Mouse (Mus musculus) hindbrain, postnatal 0 days (tissue): Measurements from ENCODE around the gene Cmip. TPM values are rescaled to one million over a fixed set of nuclear protein-coding genes. Genes with fewer than 3 reads are reported as not detected.

Experiments used
- ATAC-seq: fragments of 200-750 bp; cut with Nextera tagmentation; 2 replicates; pipeline ENCODE4 v1.8.0; 2017; ENCODE audit warnings: mild to moderate bottlenecking, moderate TSS enrichment, moderate library complexity
- DNase-seq: peaks from one replicate; pipeline ENCODE4 v3.0.0-alpha.2; 2015; ENCODE audit warnings: low spot score
- H3K27ac ChIP-seq: fragments of 300-500 bp; sonication (generic); 2 replicates; pipeline ENCODE4 v1.5.1; 2014; ENCODE audit warnings: mild to moderate bottlenecking
- H3K27me3 ChIP-seq: fragments of 300-500 bp; sonication (generic); 2 replicates; pipeline ENCODE4 v1.6.1; 2014; ENCODE audit warnings: low read length, mixed read lengths; ENCODE audit not compliant: insufficient read depth
- H3K36me3 ChIP-seq: fragments of 300-500 bp; sonication (generic); 2 replicates; pipeline ENCODE4 v1.6.1; 2014; ENCODE audit warnings: low read length, mixed read lengths; ENCODE audit not compliant: insufficient read depth
- H3K4me1 ChIP-seq: fragments of 300-500 bp; sonication (generic); 2 replicates; pipeline ENCODE4 v1.6.1; 2014; ENCODE audit warnings: antibody characterized with exemption, low read length, mixed read lengths; ENCODE audit not compliant: insufficient read depth
- H3K4me2 ChIP-seq: fragments of 300-500 bp; sonication (generic); 2 replicates; pipeline ENCODE4 v1.6.1; 2014; ENCODE audit warnings: low read depth, mild to moderate bottlenecking, low read length, moderate library complexity, mixed read lengths
- H3K4me3 ChIP-seq: fragments of 300-500 bp; sonication (generic); 2 replicates; pipeline ENCODE4 v1.5.1; 2014; ENCODE audit warnings: low read length
- H3K9ac ChIP-seq: fragments of 300-500 bp; sonication (generic); replicated peaks from 2 replicates; pipeline ENCODE4 v1.6.1; 2014; ENCODE audit warnings: mild to moderate bottlenecking, low read length, moderate library complexity, mixed read lengths
- H3K9me3 ChIP-seq: fragments of 300-500 bp; sonication (generic); 2 replicates; pipeline ENCODE4 v1.6.1; 2016; ENCODE audit warnings: low read length, mixed read lengths
- CTCF ChIP-seq: IDR thresholded peaks from 2 replicates; pipeline ENCODE4 v1.5.1; 2016; ENCODE audit warnings: antibody characterized with exemption, control low read depth, low read depth
- WGBS: fragments of 180-500 bp; shearing (Covaris S2); extraction: QIAGEN DNeasy Blood & Tissue Kit; methylation state at CpG from one replicate; pipeline ENCODE4 v1.1.7; 2014; 5-methylcytosine and 5-hydroxymethylcytosine counted together
- polyA plus RNA-seq: library from polyadenylated mRNA; unstranded; fragments of >200 nt; fragmentation: Nextera tagmentation; extraction: Ambion mirVana; gene quantifications from 2 replicates; pipeline ENCODE4 v1.2.1, GENCODE M21; 2015
- total RNA-seq: library from RNA; depleted of rRNA; stranded (reverse); fragments of >200 nt; gene quantifications from 2 replicates; pipeline ENCODE4 v1.2.3, GENCODE M21; 2014

Gene Cmip
- total and polyA plus RNA-seq, 2 experiments from 2014 or later: 163 to 230 TPM

GRCm38 (mm10) chr8:117256292-117256938 lies 449 bp upstream of the Cmip start:
- H3K36me3 ChIP-seq: no peaks in the 10 kb centered on the region
- H3K27ac ChIP-seq: peak overlapping the region; percentile 91
- no peaks in the 10 kb centered on the region for H3K27me3 ChIP-seq
- peak overlapping the region; percentile 95 for H3K9ac ChIP-seq
- ATAC-seq (peak; percentile 92), DNase-seq (peak; percentile 97)
- 1% methylated on average over 72 of the region's 92 CpGs for WGBS
- peak overlapping the region; percentile 88 for H3K4me2 ChIP-seq
- H3K4me3 ChIP-seq: peak overlapping the region; percentile 74
- H3K9me3 ChIP-seq: no peaks in the 10 kb centered on the region
- TF ChIP-seq CTCF: no peak
- H3K4me1 ChIP-seq: peaks cover 20% of the 10 kb centered on the region

- peak; percentile 60 for DNase-seq
- no peak for ATAC-seq
- TF ChIP-seq CTCF: no peak
- H3K9me3 ChIP-seq: no peaks in the 10 kb centered on the region
- H3K9ac ChIP-seq: peak overlapping the region; percentile 95
- peak overlapping the region; percentile 74 for H3K4me3 ChIP-seq
- H3K27me3 ChIP-seq: no peaks in the 10 kb centered on the region
- peaks cover 20% of the 10 kb centered on the region for H3K4me1 ChIP-seq
- 1% methylated on average over 22 of the region's 22 CpGs for WGBS
- H3K4me2 ChIP-seq: peak overlapping the region; percentile 88
- peak overlapping the region; percentile 91 for H3K27ac ChIP-seq
- H3K36me3 ChIP-seq: no peaks in the 10 kb centered on the region
These were observed 1.1 kb downstream of the Cmip start for GRCm38 (mm10) chr8:117257821-117258575.

GRCm38 (mm10) chr8:117258576-117259040 lies 1.7 kb downstream of the Cmip start:
- H3K36me3 ChIP-seq: no peaks in the 10 kb centered on the region
- no peaks in the 10 kb centered on the region for H3K9me3 ChIP-seq
- H3K9ac ChIP-seq: peak overlapping the region; percentile 95
- no peaks in the 10 kb centered on the region for H3K27me3 ChIP-seq
- H3K4me3 ChIP-seq: peak overlapping the region; percentile 74
- peak overlapping the region; percentile 88 for H3K4me2 ChIP-seq
- peak overlapping the region; percentile 91 for H3K27ac ChIP-seq
- no peak for TF ChIP-seq CTCF
- DNase-seq: no peak
- ATAC-seq: no peak
- WGBS: 28% methylated on average over 6 of the region's 6 CpGs
- H3K4me1 ChIP-seq: peaks cover 20% of the 10 kb centered on the region

GRCm38 (mm10) chr8:117259431-117260001 lies 2.7 kb downstream of the Cmip start:
- TF ChIP-seq CTCF: 0 out of 2 replicates have a peak, but pooled peaks have one; percentile 25
- peak; percentile 17 for DNase-seq

GRCm38 (mm10) chr8:117260234-117260929 lies 3.5 kb downstream of the Cmip start:
- Histone ChIP-seq H3K27me3 (no peaks in the 10 kb centered on the region), H3K27ac (peak overlapping the region; percentile 49), H3K4me1 (peaks cover 20% of the 10 kb centered on the region), H3K4me3 (peak overlapping the region; percentile 74), H3K9me3 (no peaks in the 10 kb centered on the region), H3K4me2 (peak overlapping the region; percentile 88), H3K9ac (peak overlapping the region; percentile 95), H3K36me3 (no peaks in the 10 kb centered on the region)
- DNase-seq (peak; percentile 21), ATAC-seq (no peak)
- WGBS: 20% methylated on average over 14 of the region's 14 CpGs
- no peak for TF ChIP-seq CTCF

More at GRCm38 (mm10) chr8:117259431-117260001, 2.7 kb downstream of the Cmip start:
- Histone ChIP-seq H3K27ac (peak overlapping the region; percentile 49; the same call in 1 of the 2 replicates), H3K9ac (peak overlapping the region; percentile 95), H3K4me2 (peak overlapping the region; percentile 88), H3K27me3 (no peaks in the 10 kb centered on the region), H3K4me3 (peak overlapping the region; percentile 74), H3K4me1 (peaks cover 20% of the 10 kb centered on the region), H3K36me3 (no peaks in the 10 kb centered on the region), H3K9me3 (no peaks in the 10 kb centered on the region)
- WGBS: 48% methylated on average over 11 of the region's 11 CpGs
- no peak for ATAC-seq

- Histone ChIP-seq H3K9ac (peak overlapping the region; percentile 95), H3K27ac (peak overlapping the region; percentile 49), H3K27me3 (no peaks in the 10 kb centered on the region), H3K36me3 (no peaks in the 10 kb centered on the region), H3K4me3 (peak overlapping the region; percentile 74), H3K4me2 (peak overlapping the region; percentile 88), H3K9me3 (no peaks in the 10 kb centered on the region), H3K4me1 (peaks cover 20% of the 10 kb centered on the region)
- DNase-seq: peak; percentile 48
- TF ChIP-seq CTCF: no peak
- no peak for ATAC-seq
- 18% methylated on average over 14 of the region's 14 CpGs for WGBS
These were observed 4.1 kb downstream of the Cmip start for GRCm38 (mm10) chr8:117260930-117261475.
